Mouse (Mus musculus) testis, adult 2 months (tissue): ENCODE measurements around the gene Polr2a.

Experiments used
- CTCF ChIP-seq: fragments of 200-500 bp; IDR thresholded peaks from 2 replicates; pipeline ENCODE4 v1.5.1; 2012; ENCODE audit warnings: low read depth, mild to moderate bottlenecking, inconsistent platforms, low read length, moderate library complexity; ENCODE audit not compliant: control insufficient read depth, insufficient read depth, insufficient replicate concordance
- POLR2A ChIP-seq: fragments of 200-500 bp; IDR thresholded peaks from 2 replicates; pipeline ENCODE4 v1.6.1; 2012; ENCODE audit warnings: low read depth, mild to moderate bottlenecking, inconsistent platforms, low read length, moderate library complexity; ENCODE audit not compliant: control insufficient read depth

DNA sequence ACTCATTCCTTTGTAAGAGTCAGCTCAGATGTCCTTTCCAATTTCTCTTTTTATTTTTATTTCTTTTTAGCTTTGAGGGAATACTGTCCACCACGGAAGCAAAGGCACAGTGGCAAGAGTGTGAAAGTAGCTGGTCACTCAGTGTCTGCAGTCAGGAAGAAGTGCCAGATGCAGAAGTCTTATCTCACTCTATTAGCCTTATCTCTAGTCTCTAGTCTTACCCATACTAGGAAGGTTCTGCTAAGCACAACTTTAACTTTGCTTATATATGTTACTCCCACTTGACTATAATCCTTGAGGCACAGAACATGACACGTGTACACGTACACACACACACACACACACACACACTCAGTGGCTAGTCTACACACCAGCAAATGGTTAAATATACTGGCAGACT lies 6.8 kb downstream of the Polr2a start:
- TF ChIP-seq CTCF (no peak), POLR2A (no peak)
